ENCODE assay signal across 14 mouse cellular contexts in the genomic region with DNA sequence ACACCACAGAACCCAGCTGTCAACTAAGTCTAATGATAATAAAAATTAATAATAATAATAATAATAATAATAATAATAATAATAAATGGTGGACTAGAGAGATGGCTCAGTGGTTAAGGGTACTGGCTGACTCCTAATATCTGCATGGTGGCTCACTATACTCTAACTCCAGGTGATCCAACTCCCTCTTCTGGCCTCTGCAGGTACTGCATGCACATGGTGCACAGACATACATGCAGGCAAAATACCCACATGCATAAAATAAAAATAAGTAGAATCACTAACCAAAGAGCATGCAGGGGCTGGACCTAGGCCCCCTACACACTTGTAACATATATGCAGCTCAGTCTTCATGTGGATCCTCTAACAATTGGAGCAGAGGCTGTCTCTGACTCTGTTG.
DNase-seq lines count a peak whose midpoint lies in the region; ATAC-seq and TF ChIP-seq lines count a peak whose summit lies in the region.
"Had no signal": no experiment of that assay in that cellular context is flagged by ENCODE, and none has a peak within 500 bp of the region (broad histone marks: within the 10 kb centered on the region; RNA-seq: fewer than 3 reads in every experiment).

No protein-coding gene starts in this region.

- peak; percentile 22 for DNase-seq in CD4-positive, CD25-positive, alpha-beta regulatory T cell, adult 2 months (ENCODE audit: low read depth, low spot score)
- DNase-seq in kidney, adult 2 months: no peak
- no peak for DNase-seq in kidney, adult 18-20 months
- peak; percentile 46 for DNase-seq in midbrain, postnatal 0 days (ENCODE audit: low spot score)
- peak; percentile 23 for DNase-seq in naive thymus-derived CD4-positive, alpha-beta T cell, adult 2 months (ENCODE audit: low read depth)
- DNase-seq in ovary, postnatal 14 days (ENCODE audit: low spot score): no peak
- DNase-seq: kidney, adult 11 months; lung, postnatal 10 days had no signal

- H3K4me2 ChIP-seq in midbrain, postnatal 0 days (ENCODE audit: low read depth, low read length, poor library complexity, severe bottlenecking): no peak overlapping the region
- no peak overlapping the region for H3K4me2 ChIP-seq in midbrain, embryonic 16.5 days (ENCODE audit: low read length)
- H3K4me2 ChIP-seq: limb, embryonic 15.5 days; neural tube, embryonic 12.5 days had no signal

- H3K9me3 ChIP-seq in midbrain, postnatal 0 days (ENCODE audit: low read length): 0 out of 2 replicates have a peak, but pooled peaks cover 5% of the 10 kb centered on the region
- H3K9me3 ChIP-seq in midbrain, embryonic 16.5 days (replicated peaks; ENCODE audit: control insufficient read depth, low read length, poor library complexity, severe bottlenecking): no peaks in the 10 kb centered on the region
- H3K9me3 ChIP-seq: heart, embryonic 10.5 days; limb, embryonic 15.5 days had no signal

- H3K4me1 ChIP-seq in kidney, adult 2 months (ENCODE audit: control insufficient read depth, insufficient read depth, low read length): no peaks in the 10 kb centered on the region
- no peaks in the 10 kb centered on the region for H3K4me1 ChIP-seq in midbrain, postnatal 0 days (ENCODE audit: insufficient read depth, low read length)
- no peaks in the 10 kb centered on the region for H3K4me1 ChIP-seq in midbrain, embryonic 16.5 days (ENCODE audit: control insufficient read depth, insufficient read depth, low read length)
- H3K4me1 ChIP-seq: limb, embryonic 15.5 days; midbrain, embryonic 10.5 days; neural tube, embryonic 12.5 days had no signal

- H3K27ac ChIP-seq in kidney, adult 2 months (ENCODE audit: insufficient read depth, low read depth, low read length): no peak overlapping the region
- H3K27ac ChIP-seq in midbrain, postnatal 0 days (ENCODE audit: low read depth, low read length): no peak overlapping the region
- no peak overlapping the region for H3K27ac ChIP-seq in midbrain, embryonic 16.5 days (ENCODE audit: low read length)
- H3K27ac ChIP-seq: heart, embryonic 10.5 days; limb, embryonic 15.5 days; midbrain, embryonic 10.5 days; neural tube, embryonic 12.5 days had no signal

- no peak overlapping the region for H3K9ac ChIP-seq in midbrain, postnatal 0 days (replicated peaks; ENCODE audit: low read length, poor library complexity, severe bottlenecking)
- no peak overlapping the region for H3K9ac ChIP-seq in midbrain, embryonic 16.5 days (ENCODE audit: low read depth, low read length)
- H3K9ac ChIP-seq: limb, embryonic 15.5 days; neural tube, embryonic 12.5 days had no signal

- ATAC-seq in CD4-positive, CD25-positive, alpha-beta regulatory T cell, adult 4 months: no peak
- no peak for ATAC-seq in midbrain, postnatal 0 days (ENCODE audit: low FRiP score)
- ATAC-seq in midbrain, embryonic 16.5 days: no peak

- no peak for TF ChIP-seq POLR2A in kidney, adult 2 months (IDR thresholded peaks at IDR 0.05; ENCODE audit: low read depth, low read length)

- 0 out of 2 replicates have a peak, but pooled peaks have one; percentile 19 for TF ChIP-seq CTCF in kidney, adult 2 months (conservative IDR thresholded peaks at IDR 0.05; ENCODE audit: insufficient read depth, insufficient read length, low read depth, low read length)
- peak; percentile 65 for TF ChIP-seq CTCF in midbrain, postnatal 0 days (IDR thresholded peaks at IDR 0.05)

- no peak overlapping the region for H3K4me3 ChIP-seq in kidney, adult 2 months (ENCODE audit: insufficient read depth, low read depth, low read length)
- no peak overlapping the region for H3K4me3 ChIP-seq in midbrain, postnatal 0 days (ENCODE audit: low read depth, low read length)
- no peak overlapping the region for H3K4me3 ChIP-seq in midbrain, embryonic 16.5 days (ENCODE audit: low read depth, low read length)
- H3K4me3 ChIP-seq: heart, embryonic 10.5 days; limb, embryonic 15.5 days; midbrain, embryonic 10.5 days; neural tube, embryonic 12.5 days had no signal

- no peaks in the 10 kb centered on the region for H3K27me3 ChIP-seq in kidney, adult 2 months (replicated peaks; ENCODE audit: control insufficient read depth, insufficient read depth, low read length)
- no peaks in the 10 kb centered on the region for H3K27me3 ChIP-seq in midbrain, postnatal 0 days (ENCODE audit: insufficient read depth, low read length)
- H3K27me3 ChIP-seq in midbrain, embryonic 16.5 days (ENCODE audit: control insufficient read depth, insufficient read depth, low read depth, low read length): no peaks in the 10 kb centered on the region
- H3K27me3 ChIP-seq: limb, embryonic 15.5 days; neural tube, embryonic 12.5 days had no signal

- H3K36me3 ChIP-seq in kidney, adult 2 months (ENCODE audit: control insufficient read depth, insufficient read depth, low read length): no peaks in the 10 kb centered on the region
- no peaks in the 10 kb centered on the region; the same call in 1 of the 2 replicates for H3K36me3 ChIP-seq in midbrain, postnatal 0 days (ENCODE audit: insufficient read depth, low read length)
- peaks cover 10% of the 10 kb centered on the region for H3K36me3 ChIP-seq in midbrain, embryonic 16.5 days (ENCODE audit: control insufficient read depth, insufficient read depth, low read length)
- H3K36me3 ChIP-seq: heart, embryonic 10.5 days had no signal

Comparison
In these comparisons a context has a peak if more than half of its experiments do, and no peak if none do; other contexts are left out.
1. DNase-seq: peak in CD4-positive, CD25-positive, alpha-beta regulatory T cell, adult 2 months (single experiment), midbrain, postnatal 0 days (single experiment) and naive thymus-derived CD4-positive, alpha-beta T cell, adult 2 months (single experiment); none in kidney, adult 2 months (single experiment), kidney, adult 18-20 months (single experiment) and ovary, postnatal 14 days (single experiment).